Mouse (Mus musculus): Measurements from ENCODE around the gene Prkrip1.
"Not testable (repeated sequence)": the region's sequence is repeated elsewhere in the genome, so short reads cannot be mapped to it uniquely, and the experiment has no call there.

Prkrip1 gene

GRCm38 (mm10) chr5:136160084-136160483 is 38.7 kb downstream of the Prkrip1 start:
- DNase-seq = not testable (repeated sequence)

- no peak for DNase-seq
Observed at GRCm38 (mm10) chr5:136155399-136155798, 43.4 kb downstream of the Prkrip1 start.

- DNase-seq = no peak
Observed at GRCm38 (mm10) chr5:136152365-136152764, 46.4 kb downstream of the Prkrip1 start.

- not testable (repeated sequence) for DNase-seq
Observed at GRCm38 (mm10) chr5:136149134-136149576, 49.6 kb downstream of the Prkrip1 start.

GRCm38 (mm10) chr5:136147704-136148103 is 51.1 kb downstream of the Prkrip1 start:
- no peak for DNase-seq

GRCm38 (mm10) chr5:136146936-136147335 is 51.8 kb downstream of the Prkrip1 start:
- no peak for DNase-seq

GRCm38 (mm10) chr5:136144606-136145430 is 53.9 kb downstream of the Prkrip1 start:
- no peak for DNase-seq

- no peak for DNase-seq
Observed at GRCm38 (mm10) chr5:136143161-136143755, 55.5 kb downstream of the Prkrip1 start.

- DNase-seq = no peak
Observed at GRCm38 (mm10) chr5:136142746-136143145, 56.0 kb downstream of the Prkrip1 start.

GRCm38 (mm10) chr5:136140057-136140482 is 58.7 kb downstream of the Prkrip1 start:
- no peak for DNase-seq

GRCm38 (mm10) chr5:136139393-136139792 is 59.4 kb downstream of the Prkrip1 start:
- no peak for DNase-seq

GRCm38 (mm10) chr5:136137658-136138274 is 61.0 kb downstream of the Prkrip1 start:
- peak; percentile 44 for DNase-seq

GRCm38 (mm10) chr5:136136292-136136990 is 62.3 kb downstream of the Prkrip1 start:
- DNase-seq = no peak

GRCm38 (mm10) chr5:136135571-136136291 is 63.0 kb downstream of the Prkrip1 start, which contains the start of the genes Lrwd1 and Alkbh4:
Gene Lrwd1, minus strand, starts transcription at chr5:136136074.
Gene Alkbh4, plus strand, starts transcription at chr5:136136146.
- peak; percentile 93 for DNase-seq
